Mouse (Mus musculus) cerebellum, adult 2 months (tissue): ENCODE measurements around the gene Rasgef1b. TPM values are rescaled to one million over a fixed set of nuclear protein-coding genes. Genes with fewer than 3 reads are reported as not detected.

Source experiments
- DNase-seq, 2 experiments: peaks; one replicate each; pipeline ENCODE4 v3.0.0; 2021
- H3K27ac ChIP-seq: fragments of 200-500 bp; 2 replicates; pipeline ENCODE4 v1.5.1; 2012; ENCODE audit warnings: low read length, control low read depth, inconsistent platforms; ENCODE audit not compliant: insufficient read depth
- H3K27me3 ChIP-seq: fragments of 200-500 bp; 2 replicates; pipeline ENCODE4 v1.6.1; 2012; ENCODE audit warnings: inconsistent platforms, mild to moderate bottlenecking, low read length, moderate library complexity; ENCODE audit not compliant: control insufficient read depth, insufficient read depth
- H3K4me1 ChIP-seq: fragments of 200-500 bp; 2 replicates; pipeline ENCODE4 v1.6.1; 2011; ENCODE audit warnings: low read length; ENCODE audit not compliant: control insufficient read depth, insufficient read depth
- H3K4me3 ChIP-seq: fragments of 200-500 bp; replicated peaks from 2 replicates; pipeline ENCODE3; 2011; ENCODE audit warnings: mild to moderate bottlenecking, low read depth, low read length, control low read depth; ENCODE audit not compliant: insufficient read depth
- CTCF ChIP-seq: fragments of 200-500 bp; IDR thresholded peaks from 2 replicates; pipeline ENCODE4 v1.5.1; 2011; ENCODE audit warnings: low read depth, mild to moderate bottlenecking, control low read depth, low read length, moderate library complexity, borderline replicate concordance; ENCODE audit not compliant: insufficient read depth
- POLR2A ChIP-seq: fragments of 200-500 bp; IDR thresholded peaks from 2 replicates; pipeline ENCODE4 v1.6.1; 2011; ENCODE audit warnings: low read length, control low read depth, borderline replicate concordance; ENCODE audit not compliant: insufficient read depth
- WGBS: fragments of 180-500 bp; shearing (Covaris S2); methylation state at CpG from one replicate; pipeline ENCODE4 v1.1.7; 2018; 5-methylcytosine and 5-hydroxymethylcytosine counted together
- polyA plus RNA-seq: library from polyadenylated mRNA; depleted of rRNA; stranded (reverse); fragments of >200 nt; gene quantifications from 2 replicates; pipeline ENCODE4 v1.2.3, GENCODE M21; 2012

The Rasgef1b gene
- polyA plus RNA-seq, 1 experiment: 19.6 TPM

- Histone ChIP-seq H3K4me1 (no peaks in the 10 kb centered on the region), H3K4me3 (no peak overlapping the region), H3K27ac (no peak overlapping the region), H3K27me3 (no peaks in the 10 kb centered on the region; the same call in 1 of the 2 replicates)
- DNase-seq: no peak
- WGBS: 73% methylated on average over 7 of the region's 7 CpGs
- TF ChIP-seq POLR2A (no peak), CTCF (no peak)
Measured at GRCm38 (mm10) chr5:99390776-99391175, 338.1 kb downstream of the Rasgef1b start.

GRCm38 (mm10) chr5:99390314-99390713 lies 338.6 kb downstream of the Rasgef1b start:
- WGBS: 98% methylated on average over 3 of the region's 3 CpGs
- Histone ChIP-seq H3K4me1 (no peaks in the 10 kb centered on the region), H3K4me3 (no peak overlapping the region), H3K27ac (no peak overlapping the region), H3K27me3 (no peaks in the 10 kb centered on the region; the same call in 1 of the 2 replicates)
- TF ChIP-seq POLR2A: no peak
- TF ChIP-seq CTCF: no peak
- no peak for DNase-seq

- Histone ChIP-seq H3K4me3 (no peak overlapping the region), H3K4me1 (no peaks in the 10 kb centered on the region), H3K27me3 (no peaks in the 10 kb centered on the region; the same call in 1 of the 2 replicates), H3K27ac (no peak overlapping the region)
- no peak for TF ChIP-seq CTCF
- no peak for TF ChIP-seq POLR2A
- 74% methylated on average over 10 of the region's 10 CpGs for WGBS
- DNase-seq: no peak
Measured at GRCm38 (mm10) chr5:99388585-99389250, 340.1 kb downstream of the Rasgef1b start.

GRCm38 (mm10) chr5:99388131-99388530 lies 340.7 kb downstream of the Rasgef1b start:
- no peak for TF ChIP-seq CTCF
- TF ChIP-seq POLR2A: no peak
- Histone ChIP-seq H3K27ac (no peak overlapping the region), H3K27me3 (no peaks in the 10 kb centered on the region; the same call in 1 of the 2 replicates), H3K4me1 (no peaks in the 10 kb centered on the region), H3K4me3 (no peak overlapping the region)
- whole genome bisulfite sequencing: 72% methylated on average over 5 of the region's 5 CpGs
- no peak for DNase-seq

DNA sequence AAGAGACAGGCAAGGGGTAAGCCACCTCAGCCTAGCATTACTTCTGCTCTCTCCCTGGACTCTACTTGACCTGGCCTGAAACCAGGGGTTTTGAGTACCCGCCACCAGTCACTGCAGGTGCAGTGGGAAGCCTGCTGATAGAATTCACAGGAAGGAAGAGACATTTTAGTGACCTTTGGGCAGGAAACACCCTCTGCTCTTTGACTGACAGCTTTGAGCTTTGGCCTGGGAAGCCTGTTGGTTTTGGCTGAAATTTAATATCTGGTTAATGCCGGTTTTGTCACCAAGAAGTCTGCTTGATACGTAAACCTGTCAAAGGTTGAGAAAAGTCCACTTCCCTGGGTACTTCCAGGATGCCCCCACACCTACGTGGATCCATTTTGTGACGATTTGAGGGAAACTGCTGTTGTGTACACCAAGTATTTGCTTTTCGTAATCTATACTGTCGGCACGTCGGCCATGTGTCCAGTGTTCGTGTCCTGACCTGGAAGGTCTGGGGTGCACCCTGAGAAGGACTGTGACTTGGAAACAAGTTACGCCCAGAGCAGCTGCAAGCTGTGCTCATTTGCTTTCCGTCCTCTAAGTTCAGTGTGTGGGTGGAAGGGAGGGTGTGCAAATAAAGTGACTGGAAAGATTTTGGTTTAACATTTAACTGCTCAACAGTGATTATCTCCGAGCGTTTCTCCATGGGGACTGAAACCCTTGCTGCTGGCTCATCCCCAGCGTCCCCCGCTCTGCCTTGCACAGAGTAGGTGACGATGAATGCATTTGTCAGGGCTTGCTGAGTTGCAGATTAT lies 341.5 kb downstream of the Rasgef1b start:
- Histone ChIP-seq H3K27ac (no peak overlapping the region), H3K27me3 (no peaks in the 10 kb centered on the region; the same call in 1 of the 2 replicates), H3K4me3 (no peak overlapping the region), H3K4me1 (no peaks in the 10 kb centered on the region)
- no peak for TF ChIP-seq CTCF
- no peak for TF ChIP-seq POLR2A
- 84% methylated on average over 17 of the region's 17 CpGs for WGBS
- no peak for DNase-seq

- WGBS: 74% methylated on average over 14 of the region's 14 CpGs
- H3K4me3 ChIP-seq: no peak overlapping the region
- H3K27ac ChIP-seq: no peak overlapping the region
- TF ChIP-seq POLR2A: no peak
- no peak for TF ChIP-seq CTCF
- DNase-seq: no peak
- no peaks in the 10 kb centered on the region for H3K4me1 ChIP-seq
- H3K27me3 ChIP-seq: no peaks in the 10 kb centered on the region; the same call in 1 of the 2 replicates
Measured at GRCm38 (mm10) chr5:99386246-99386845, 342.5 kb downstream of the Rasgef1b start.

GRCm38 (mm10) chr5:99385737-99386136 lies 343.1 kb downstream of the Rasgef1b start:
- Histone ChIP-seq H3K4me3 (no peak overlapping the region), H3K27ac (no peak overlapping the region), H3K4me1 (no peaks in the 10 kb centered on the region), H3K27me3 (no peaks in the 10 kb centered on the region; the same call in 1 of the 2 replicates)
- TF ChIP-seq CTCF (no peak), POLR2A (no peak)
- no peak for DNase-seq
- 90% methylated on average over 8 of the region's 8 CpGs for WGBS
